Mouse (Mus musculus) bone marrow, adult 2 months (tissue): ENCODE data around the gene Pnlip. TPM values are rescaled to one million over a fixed set of nuclear protein-coding genes. Genes with fewer than 3 reads are reported as not detected.

Experiments used
- H3K27ac ChIP-seq: fragments of 200-500 bp; 2 replicates; pipeline ENCODE4 v1.5.1; 2012; ENCODE audit warnings: low read depth, mild to moderate bottlenecking, control low read depth, inconsistent platforms, low read length; ENCODE audit not compliant: control insufficient read depth, poor library complexity, insufficient read depth
- H3K4me1 ChIP-seq: fragments of 200-500 bp; 2 replicates; pipeline ENCODE4 v1.6.1; 2011; ENCODE audit warnings: low read length; ENCODE audit not compliant: control insufficient read depth, insufficient read depth
- H3K4me3 ChIP-seq: fragments of 200-500 bp; replicated peaks from 2 replicates; pipeline ENCODE3; 2011; ENCODE audit warnings: mild to moderate bottlenecking, low read depth, low read length, control low read depth; ENCODE audit not compliant: control insufficient read depth
- CTCF ChIP-seq: fragments of 200-500 bp; IDR thresholded peaks from 2 replicates; pipeline ENCODE4 v1.5.1; 2011; ENCODE audit warnings: low read length, control low read depth; ENCODE audit not compliant: control insufficient read depth, insufficient read depth
- POLR2A ChIP-seq: fragments of 200-500 bp; IDR thresholded peaks from 2 replicates; pipeline ENCODE4 v1.6.1; 2011; ENCODE audit warnings: low read depth, mild to moderate bottlenecking, control low read depth, low read length, borderline replicate concordance; ENCODE audit not compliant: control insufficient read depth
- WGBS: fragments of 180-500 bp; shearing (Covaris S2); methylation state at CpG from one replicate; pipeline ENCODE4 v1.1.7; 2018; 5-methylcytosine and 5-hydroxymethylcytosine counted together
- polyA plus RNA-seq: library from polyadenylated mRNA; stranded (reverse); fragments of >200 nt; gene quantifications from 2 replicates; pipeline ENCODE4 v1.2.4, GENCODE M21; 2011; ENCODE audit warnings: low replicate concordance; ENCODE audit not compliant: missing spikeins, insufficient read depth, insufficient read length

Pnlip gene
- polyA plus RNA-seq, result not detected in 2 replicates

- WGBS, result 80% methylated on average over 5 of the region's 5 CpGs
- Histone ChIP-seq H3K27ac (no peak within 1 kb of the TSS), H3K4me1 (no peaks in the 10 kb centered on the region), H3K4me3 (no peak within 1 kb of the TSS)
- TF ChIP-seq POLR2A (no peak), CTCF (no peak)
These were observed at the start of gene Pnlip for GRCm38 (mm10) chr19:58652198-58652597. TSS of gene Pnlip (plus strand) at chr19:58652498.

- 79% methylated on average over 1 of the region's 1 CpGs for WGBS
- TF ChIP-seq CTCF (no peak), POLR2A (no peak)
These were observed 42.6 kb upstream of the Pnlip start for GRCm38 (mm10) chr19:58609716-58610115.

GRCm38 (mm10) chr19:58612745-58613144, 39.6 kb upstream of the Pnlip start:
- no peak overlapping the region for H3K27ac ChIP-seq
- no peak overlapping the region for H3K4me3 ChIP-seq
- 84% methylated on average over 3 of the region's 3 CpGs for WGBS
- no peak for TF ChIP-seq CTCF
- TF ChIP-seq POLR2A, result no peak
- no peaks in the 10 kb centered on the region for H3K4me1 ChIP-seq

More at GRCm38 (mm10) chr19:58609716-58610115, 42.6 kb upstream of the Pnlip start:
- no peaks in the 10 kb centered on the region for H3K4me1 ChIP-seq
- H3K27ac ChIP-seq, result no peak overlapping the region
- no peak overlapping the region for H3K4me3 ChIP-seq

GRCm38 (mm10) chr19:58616606-58617005, 35.7 kb upstream of the Pnlip start:
- WGBS, result 78% methylated on average over 7 of the region's 7 CpGs
- no peak for TF ChIP-seq CTCF
- TF ChIP-seq POLR2A, result no peak

GRCm38 (mm10) chr19:58620661-58621060, 31.6 kb upstream of the Pnlip start:
- H3K4me1 ChIP-seq, result no peaks in the 10 kb centered on the region
- H3K27ac ChIP-seq, result no peak overlapping the region
- 75% methylated on average over 3 of the region's 3 CpGs for WGBS
- no peak overlapping the region for H3K4me3 ChIP-seq
- TF ChIP-seq POLR2A, result no peak
- TF ChIP-seq CTCF, result no peak

More at GRCm38 (mm10) chr19:58616606-58617005, 35.7 kb upstream of the Pnlip start:
- H3K4me1 ChIP-seq, result no peaks in the 10 kb centered on the region
- no peak overlapping the region for H3K4me3 ChIP-seq
- H3K27ac ChIP-seq, result no peak overlapping the region

- TF ChIP-seq CTCF (no peak), POLR2A (no peak)
- Histone ChIP-seq H3K27ac (no peak overlapping the region), H3K4me3 (no peak overlapping the region), H3K4me1 (no peaks in the 10 kb centered on the region)
- WGBS, result 56% methylated on average over 1 of the region's 1 CpGs
These were observed 30.7 kb upstream of the Pnlip start for GRCm38 (mm10) chr19:58621646-58622045.

- WGBS, result 82% methylated on average over 4 of the region's 4 CpGs
- H3K4me1 ChIP-seq, result no peaks in the 10 kb centered on the region
- no peak overlapping the region for H3K4me3 ChIP-seq
- TF ChIP-seq CTCF (no peak), POLR2A (no peak)
- H3K27ac ChIP-seq, result no peak overlapping the region
These were observed 27.5 kb upstream of the Pnlip start for GRCm38 (mm10) chr19:58624799-58625198.

- H3K4me3 ChIP-seq, result no peak overlapping the region
- WGBS, result 82% methylated on average over 9 of the region's 9 CpGs
- TF ChIP-seq CTCF, result no peak
- TF ChIP-seq POLR2A, result no peak
- no peaks in the 10 kb centered on the region for H3K4me1 ChIP-seq
- no peak overlapping the region for H3K27ac ChIP-seq
These were observed 26.9 kb upstream of the Pnlip start for GRCm38 (mm10) chr19:58625254-58625947.
